Mouse (Mus musculus) heart, adult 18-20 months (tissue): ENCODE data around the gene Epb42. TPM values are rescaled to one million over a fixed set of nuclear protein-coding genes. Genes with fewer than 3 reads are reported as not detected.
A peak's percentile ranks its signal among the peaks of the same experiment; 100 is the strongest.
"Not testable (repeated sequence)": the region's sequence is repeated elsewhere in the genome, so short reads cannot be mapped to it uniquely, and the experiment has no call there.

Source experiments
- DNase-seq, 2 experiments: peaks; one replicate each; pipeline ENCODE4 v3.0.0; 2021 to 2022; ENCODE audit warnings: mixed read lengths in 1 of 2
- long read RNA-seq, 2 experiments: library from polyadenylated mRNA; stranded (forward); transcript quantifications; one replicate each; pipeline ENCODE4 v2.0.0; 2021
- total RNA-seq, 2 experiments: library from RNA; stranded (reverse); gene quantifications; 2 replicates each; pipeline ENCODE4 v1.2.3; 2021

Gene Epb42
- under 1 TPM in 1 of 2 experiments, not detected in 1; 0.44 TPM for total RNA-seq
- long read RNA-seq, experiment 1: 0 reads
- long read RNA-seq, experiment 2: 0 reads

GRCm38 (mm10) chr2:121036733-121037341, at the start of gene Epb42:
Gene Epb42 (minus strand): TSS chr2:121037072.
- DNase-seq: no peak

GRCm38 (mm10) chr2:121085480-121086185, 48.8 kb upstream of the Epb42 start, which contains the start of gene Tgm5:
Gene Tgm5 (minus strand): TSS chr2:121085841.
- no peak for DNase-seq

GRCm38 (mm10) chr2:121082626-121083025, 45.8 kb upstream of the Epb42 start:
- DNase-seq: no peak

DNA sequence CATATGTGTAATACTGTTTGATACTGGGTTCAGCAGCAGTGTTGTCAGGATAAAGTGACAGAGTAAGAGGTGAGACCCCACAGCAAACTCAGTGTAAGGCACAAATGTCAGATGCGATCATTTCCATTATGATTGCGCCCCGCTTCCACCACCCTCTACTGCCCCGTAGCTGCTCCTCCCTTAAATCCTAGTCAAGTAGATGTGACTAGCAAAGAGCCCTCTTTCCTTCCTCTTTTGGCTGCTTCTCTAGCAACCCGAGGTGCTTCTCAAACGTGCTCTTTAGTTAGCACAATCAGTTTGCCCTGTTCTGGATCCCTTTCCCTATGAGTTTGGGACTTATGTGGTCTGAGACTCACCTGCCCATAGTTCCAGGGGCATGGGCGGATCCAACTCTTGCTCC, 37.9 kb upstream of the Epb42 start:
- DNase-seq: no peak

DNA sequence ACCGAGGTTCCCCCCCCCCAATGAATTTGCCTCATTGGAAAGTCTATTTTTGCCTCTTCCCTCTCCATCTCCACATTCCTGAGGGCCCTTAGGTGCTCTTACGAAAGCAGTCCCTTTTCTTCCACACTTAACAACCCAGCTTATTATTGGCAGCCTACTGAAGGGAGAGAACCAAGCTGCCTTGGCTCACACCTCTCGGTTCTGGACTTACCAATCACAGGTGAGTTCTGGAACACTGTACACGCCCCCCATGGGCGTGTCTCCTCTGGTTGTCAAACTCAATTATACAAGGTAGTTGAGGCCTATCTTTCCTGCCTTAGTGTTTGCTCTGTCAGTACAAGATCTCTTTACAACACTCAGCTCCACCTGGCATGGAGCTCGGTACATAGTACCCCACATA, 35.0 kb upstream of the Epb42 start:
- no peak for DNase-seq

- DNase-seq: no peak
These were observed 32.6 kb upstream of the Epb42 start for GRCm38 (mm10) chr2:121069506-121069905.

DNA sequence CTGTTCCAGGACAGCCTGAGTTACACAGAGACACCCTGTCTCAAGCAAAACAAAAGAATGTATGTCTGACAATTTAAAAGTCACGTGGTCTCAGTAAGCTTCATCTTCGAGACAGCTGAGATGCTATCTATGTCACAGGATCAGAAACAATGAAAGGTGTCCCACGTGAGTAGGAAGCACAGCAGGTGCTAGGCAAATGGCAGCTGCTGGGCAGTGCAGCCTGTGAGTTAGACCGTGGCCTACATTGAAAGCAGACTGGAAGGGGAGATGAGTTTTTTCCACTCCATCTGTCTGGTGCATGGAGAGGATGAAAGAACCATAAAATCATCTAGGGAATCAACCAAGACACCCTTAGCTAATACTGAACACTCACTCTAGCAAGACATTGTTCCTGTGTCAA, 30.2 kb upstream of the Epb42 start:
- no peak for DNase-seq

DNA sequence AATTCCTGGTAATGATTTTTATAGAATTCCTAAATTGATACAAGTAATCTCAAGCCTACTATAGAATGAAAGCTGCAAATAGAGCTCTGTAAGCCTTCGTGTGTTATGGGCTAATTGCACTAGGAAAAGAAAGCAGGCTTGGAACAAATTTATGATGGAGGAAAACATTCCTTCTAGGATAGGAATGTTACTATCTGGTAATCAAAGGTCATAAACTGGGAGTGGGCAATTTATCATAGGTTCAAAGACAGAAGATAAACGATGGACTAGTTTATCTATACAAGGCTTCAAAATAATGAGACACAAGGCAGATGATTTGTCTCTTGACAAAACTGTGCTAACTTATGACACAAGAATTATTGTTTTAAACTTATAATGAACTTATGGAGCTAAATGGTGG, 24.4 kb upstream of the Epb42 start:
- no peak for DNase-seq

GRCm38 (mm10) chr2:121057997-121058396, 21.1 kb upstream of the Epb42 start:
- DNase-seq: no peak

GRCm38 (mm10) chr2:121055915-121056314, 19.0 kb upstream of the Epb42 start:
- DNase-seq: no peak

GRCm38 (mm10) chr2:121054060-121054459, 17.2 kb upstream of the Epb42 start:
- peak in 1 of 2 experiments; percentile 5 for DNase-seq

- DNase-seq: no peak
These were observed 15.3 kb upstream of the Epb42 start for GRCm38 (mm10) chr2:121052176-121052575.

- DNase-seq: no peak
These were observed 8.8 kb upstream of the Epb42 start for GRCm38 (mm10) chr2:121045653-121046052.

GRCm38 (mm10) chr2:121041098-121041497, 4.2 kb upstream of the Epb42 start:
- DNase-seq: peak; percentile 11 to 15

GRCm38 (mm10) chr2:121039382-121039781, 2.5 kb upstream of the Epb42 start:
- DNase-seq: no peak

DNA sequence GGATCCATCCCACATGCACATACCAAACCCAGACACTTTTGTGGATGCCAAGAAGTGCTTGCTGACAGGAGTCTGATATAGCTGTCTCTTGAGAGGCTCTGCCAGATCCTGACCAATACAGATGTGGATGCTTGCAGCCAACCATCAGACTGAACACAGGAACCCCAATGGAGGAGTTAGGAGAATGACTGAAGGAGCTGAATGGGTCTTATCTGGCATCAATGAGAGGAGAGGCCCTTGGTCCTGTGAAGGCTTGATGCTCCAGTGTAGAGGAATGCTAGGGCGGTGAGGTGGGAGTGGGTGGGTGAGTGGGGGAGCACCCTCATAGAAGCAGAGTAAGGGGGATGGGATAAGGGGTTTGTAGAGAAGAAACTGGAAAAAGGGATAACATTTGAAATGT, 2.0 kb upstream of the Epb42 start:
- DNase-seq: not testable (repeated sequence)

GRCm38 (mm10) chr2:121022918-121023317, 14.0 kb downstream of the Epb42 start:
- no peak for DNase-seq

DNA sequence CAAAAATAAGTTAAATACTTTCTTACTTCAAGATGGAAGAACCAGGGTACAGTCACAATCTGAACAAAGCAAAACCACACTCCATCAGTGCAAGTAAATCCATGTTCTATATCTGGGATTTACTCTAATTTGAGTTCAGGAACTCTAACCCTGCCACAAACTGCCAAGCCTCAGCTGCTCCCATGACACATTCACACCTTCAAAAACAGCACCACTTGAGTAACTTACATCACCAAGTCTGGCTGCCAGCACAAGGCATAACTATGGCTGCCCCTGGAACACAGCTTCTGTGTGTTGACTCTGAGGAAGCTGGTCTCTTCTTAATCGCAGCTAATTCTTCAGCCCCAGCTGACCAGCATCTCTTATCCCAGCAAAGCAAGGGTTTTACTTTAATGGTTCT, 19.7 kb downstream of the Epb42 start:
- peak; percentile 28 to 53 for DNase-seq

DNA sequence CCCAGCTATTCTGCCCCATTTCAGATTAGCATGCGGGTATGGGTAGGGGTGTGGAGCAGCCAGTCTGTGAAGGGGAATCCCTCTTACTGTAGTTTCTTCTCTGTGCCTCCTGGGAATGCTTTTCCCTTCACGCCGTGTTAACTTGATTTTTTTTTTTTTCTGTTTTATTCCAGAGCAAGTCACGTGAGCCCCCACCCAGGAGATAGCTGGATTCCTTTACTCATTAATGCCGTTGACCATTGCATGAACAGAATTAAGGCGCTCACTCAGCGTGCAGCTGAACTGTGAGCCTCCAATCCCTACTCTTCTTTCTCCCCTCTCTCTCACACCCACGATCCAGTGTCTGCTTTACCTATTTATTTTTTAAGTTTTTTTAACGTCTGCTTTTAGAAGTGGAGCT, 20.6 kb downstream of the Epb42 start:
- DNase-seq: no peak

- no peak for DNase-seq
These were observed 21.4 kb downstream of the Epb42 start for GRCm38 (mm10) chr2:121015507-121015906.

- no peak for DNase-seq
These were observed 24.2 kb downstream of the Epb42 start for GRCm38 (mm10) chr2:121012676-121013075.

GRCm38 (mm10) chr2:121009071-121009677, 27.7 kb downstream of the Epb42 start:
- no peak for DNase-seq

- peak in 1 of 2 experiments; percentile 9 for DNase-seq
These were observed 28.2 kb downstream of the Epb42 start for GRCm38 (mm10) chr2:121008664-121009007.
